Mouse (Mus musculus): Measurements from ENCODE around the gene Mtfp1. TPM values are rescaled to one million over a fixed set of nuclear protein-coding genes. Genes with fewer than 3 reads are reported as not detected.
A peak's percentile ranks its signal among the peaks of the same experiment; 100 is the strongest.

Gene Mtfp1
- polyA plus RNA-seq, 1 experiment, result 9.5 TPM

GRCm38 (mm10) chr11:4080219-4080618 is 15.0 kb downstream of the Mtfp1 start:
- DNase-seq (ENCODE audit: low read depth), result no peak

- DNase-seq (ENCODE audit: low read depth), result no peak
Observed at GRCm38 (mm10) chr11:4078267-4078933, 16.8 kb downstream of the Mtfp1 start.

GRCm38 (mm10) chr11:4076633-4077032 is 18.6 kb downstream of the Mtfp1 start:
- DNase-seq (ENCODE audit: low read depth), result no peak

- no peak for DNase-seq (ENCODE audit: low read depth)
Observed at GRCm38 (mm10) chr11:4069664-4070063, 25.6 kb downstream of the Mtfp1 start.

- DNase-seq (ENCODE audit: low read depth), result no peak
Observed at GRCm38 (mm10) chr11:4064627-4065122, 30.6 kb downstream of the Mtfp1 start, which contains the start of gene Sec14l3. TSS of gene Sec14l3 (plus strand) at chr11:4064841.

- no peak for DNase-seq (ENCODE audit: low read depth)
Observed at GRCm38 (mm10) chr11:4062981-4063380, 32.3 kb downstream of the Mtfp1 start.

- DNase-seq (ENCODE audit: low read depth), result no peak
Observed at GRCm38 (mm10) chr11:4062523-4062922, 32.7 kb downstream of the Mtfp1 start.

GRCm38 (mm10) chr11:4060866-4061575 is 34.2 kb downstream of the Mtfp1 start:
- DNase-seq (ENCODE audit: low read depth), result no peak

- DNase-seq (ENCODE audit: low read depth), result no peak
Observed at GRCm38 (mm10) chr11:4053586-4053985, 41.7 kb downstream of the Mtfp1 start.

- DNase-seq (ENCODE audit: low read depth), result peak; percentile 61
Observed at GRCm38 (mm10) chr11:4048438-4048837, 46.8 kb downstream of the Mtfp1 start.

- no peak for DNase-seq (ENCODE audit: low read depth)
Observed at GRCm38 (mm10) chr11:4047766-4048165, 47.5 kb downstream of the Mtfp1 start.

GRCm38 (mm10) chr11:4046526-4046925 is 48.7 kb downstream of the Mtfp1 start:
- no peak for DNase-seq (ENCODE audit: low read depth)

GRCm38 (mm10) chr11:4043081-4043480 is 52.2 kb downstream of the Mtfp1 start:
- DNase-seq (ENCODE audit: low read depth), result no peak

Other genes with a start within 250 kb of the Mtfp1 start
- 8.6 and 9.2 TPM in 2 replicates for gene Osbp2, start 231.5 kb downstream of the Mtfp1 start, polyA plus RNA-seq (2012; rRNA removed)
- 1.9 and 2.0 TPM in 2 replicates for gene 4921536K21Rik, start 200.3 kb downstream of the Mtfp1 start, polyA plus RNA-seq (2012; rRNA removed)
- gene Dusp18, start 200.2 kb downstream of the Mtfp1 start, polyA plus RNA-seq (2012; rRNA removed), result 13.0 and 14.9 TPM in 2 replicates
- gene Slc35e4, start 180.8 kb downstream of the Mtfp1 start, polyA plus RNA-seq (2012; rRNA removed), result 9.3 and 9.6 TPM in 2 replicates
- gene Tcn2, start 163.3 kb downstream of the Mtfp1 start, polyA plus RNA-seq (2012; rRNA removed), result 151 and 176 TPM in 2 replicates
- gene Pes1, start 131.5 kb downstream of the Mtfp1 start, polyA plus RNA-seq (2012; rRNA removed), result 33.2 and 38.7 TPM in 2 replicates
- gene 4930556J24Rik, start 118.7 kb downstream of the Mtfp1 start, polyA plus RNA-seq (2012; rRNA removed), result not detected in 2 replicates
- 1.1 and 1.3 TPM in 2 replicates for gene Gal3st1, start 111.8 kb downstream of the Mtfp1 start, polyA plus RNA-seq (2012; rRNA removed)
- 3.8 and 4.6 TPM in 2 replicates for gene Sec14l4, start 64.0 kb downstream of the Mtfp1 start, polyA plus RNA-seq (2012; rRNA removed)
- gene Sec14l3, start 30.6 kb downstream of the Mtfp1 start, polyA plus RNA-seq (2012; rRNA removed), result 0.07 and 0.71 TPM in 2 replicates
- gene Sec14l2, start 28.0 kb upstream of the Mtfp1 start, polyA plus RNA-seq (2012; rRNA removed), result 15.2 and 19.6 TPM in 2 replicates
- gene Rnf215, start 39.8 kb upstream of the Mtfp1 start, polyA plus RNA-seq (2012; rRNA removed), result 21.2 and 23.4 TPM in 2 replicates
- 8.5 and 9.3 TPM in 2 replicates for gene Ccdc157, start 64.8 kb upstream of the Mtfp1 start, polyA plus RNA-seq (2012; rRNA removed)
- 22.0 and 24.0 TPM in 2 replicates for gene Sf3a1, start 64.9 kb upstream of the Mtfp1 start, polyA plus RNA-seq (2012; rRNA removed)
- gene Tbc1d10a, start 91.3 kb upstream of the Mtfp1 start, polyA plus RNA-seq (2012; rRNA removed), result 46.5 and 50.7 TPM in 2 replicates
- gene Castor1, start 122.8 kb upstream of the Mtfp1 start, polyA plus RNA-seq (2012; rRNA removed), result 17.6 and 20.5 TPM in 2 replicates
- 0.14 and 0.38 TPM in 2 replicates for gene Osm, start 141.0 kb upstream of the Mtfp1 start, polyA plus RNA-seq (2012; rRNA removed)
- 1.4 and 2.4 TPM in 2 replicates for gene Lif, start 162.1 kb upstream of the Mtfp1 start, polyA plus RNA-seq (2012; rRNA removed)

Measured in gonadal fat pad, adult 2 months (tissue).